Mouse (Mus musculus) left cerebral cortex, adult 8-10 months (tissue): ENCODE data around the gene Srd5a3. TPM values are rescaled to one million over a fixed set of nuclear protein-coding genes. Genes with fewer than 3 reads are reported as not detected.

Experiments used
- DNase-seq, 2 experiments: peaks; one replicate each; pipeline ENCODE4 v3.0.0; 2022; ENCODE audit warnings: low spot score in 2 of 2
- total RNA-seq, 4 experiments: library from RNA; stranded (reverse); gene quantifications; 2 replicates each; pipeline ENCODE4 v1.2.4; 2022

Srd5a3 gene
- total RNA-seq, 4 experiments from 2014 or later = 20.0 to 24.5 (median 20.5) TPM

DNA sequence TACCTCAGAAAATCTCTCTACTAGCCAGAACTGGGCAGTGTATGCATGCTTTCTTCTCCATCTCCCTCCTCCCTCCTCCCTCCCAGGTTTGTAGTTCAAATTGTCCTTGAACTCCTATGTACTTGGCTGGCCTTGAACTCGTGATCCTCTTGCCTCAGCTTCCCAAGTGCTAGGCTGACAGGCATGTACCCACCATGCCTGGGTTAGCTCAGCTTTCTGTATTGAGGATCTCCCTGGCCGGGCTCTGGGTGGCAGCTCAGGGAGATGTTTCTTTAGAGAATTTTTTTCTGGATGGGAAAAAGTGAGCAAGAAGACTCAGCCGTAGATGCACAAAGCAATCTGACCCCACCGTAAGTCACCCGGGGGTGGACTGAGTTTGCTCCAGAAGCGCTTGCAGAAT is 12.9 kb downstream of the Srd5a3 start:
- DNase-seq = no peak

DNA sequence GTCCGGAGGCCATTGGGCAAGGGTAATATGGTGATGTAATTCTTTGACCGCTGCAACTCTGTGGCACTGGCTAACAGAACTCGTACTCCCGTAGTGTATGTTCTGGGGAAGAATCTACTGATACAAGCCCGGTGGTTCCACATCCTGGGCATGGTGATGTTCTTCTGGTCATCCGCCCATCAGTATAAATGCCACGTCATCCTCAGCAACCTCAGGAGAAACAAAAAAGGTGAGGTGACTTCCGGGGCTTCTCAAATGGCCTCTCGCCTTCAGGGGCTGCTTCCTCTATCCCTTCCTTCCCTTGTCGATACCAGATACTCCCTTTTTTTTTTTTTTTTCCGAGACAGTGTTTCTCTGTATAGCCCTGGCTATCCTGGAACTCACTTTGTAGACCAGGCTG is 13.4 kb downstream of the Srd5a3 start:
- no peak for DNase-seq

DNA sequence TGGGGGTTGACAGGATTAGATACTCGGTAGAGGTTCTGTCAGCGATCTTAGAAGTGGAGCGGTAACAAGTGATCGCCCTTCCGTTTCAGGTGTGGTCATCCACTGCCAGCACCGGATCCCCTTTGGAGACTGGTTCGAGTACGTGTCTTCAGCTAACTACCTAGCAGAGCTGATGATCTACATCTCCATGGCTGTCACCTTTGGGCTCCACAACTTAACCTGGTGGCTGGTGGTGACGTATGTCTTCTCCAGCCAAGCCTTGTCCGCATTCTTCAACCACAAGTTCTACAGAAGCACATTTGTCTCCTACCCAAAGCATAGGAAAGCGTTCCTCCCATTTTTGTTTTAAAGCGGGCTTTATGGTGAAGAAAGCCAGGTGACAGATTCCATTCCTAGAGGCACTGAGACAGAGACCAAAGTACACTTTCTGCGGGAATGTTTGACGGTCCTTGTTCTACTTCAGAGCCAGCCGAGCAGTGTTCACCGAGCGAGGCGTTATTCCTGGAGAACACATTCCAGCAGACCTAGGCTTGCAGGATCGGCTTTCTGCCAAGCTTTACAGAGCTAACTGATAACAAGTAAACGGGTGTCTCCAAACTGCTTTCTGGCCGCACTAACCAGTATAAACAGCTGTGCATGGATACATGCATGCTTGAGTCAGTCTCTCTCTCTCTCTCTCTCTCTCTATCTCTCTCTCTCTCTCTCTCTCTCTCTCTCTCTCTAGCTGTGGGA is 14.5 kb downstream of the Srd5a3 start:
- no peak for DNase-seq

DNA sequence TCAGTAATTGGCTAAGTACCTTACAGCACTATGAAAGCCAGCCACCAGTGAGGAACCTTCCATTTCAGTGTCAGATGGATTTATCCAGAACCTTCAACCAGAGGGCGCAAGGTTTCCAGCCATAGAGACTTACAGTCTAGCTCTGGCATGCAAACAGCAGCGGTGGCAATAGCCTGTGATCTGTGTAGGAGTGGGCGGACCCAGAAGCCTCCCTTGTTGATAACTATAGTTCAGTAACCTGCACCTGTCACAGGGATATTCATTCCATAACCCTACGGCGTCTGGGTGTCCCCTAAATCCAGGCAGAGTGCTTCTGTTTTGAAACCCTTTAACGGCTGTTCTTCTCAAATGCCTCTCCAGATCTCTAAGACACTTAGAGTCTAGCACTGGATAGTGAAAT is 19.5 kb downstream of the Srd5a3 start:
- no peak for DNase-seq

DNA sequence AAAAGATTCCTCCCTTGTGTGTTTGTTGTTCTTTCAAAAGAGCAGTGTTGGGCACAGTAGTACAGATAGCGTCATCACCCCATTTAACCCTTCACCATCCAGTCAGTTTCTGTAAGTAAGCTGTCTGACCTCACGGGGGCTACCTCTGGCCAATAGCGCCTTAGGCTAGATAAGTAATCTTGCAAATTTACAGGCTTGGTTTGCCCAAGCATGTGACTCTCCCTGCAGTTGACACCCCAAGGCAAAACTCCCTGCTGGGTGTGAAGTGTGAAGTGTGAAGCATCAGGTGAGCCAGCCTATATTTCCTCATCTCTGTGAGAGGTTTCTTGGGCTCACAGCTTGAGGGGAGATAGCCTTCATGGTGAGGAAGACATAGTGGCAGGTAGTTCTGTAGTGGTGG is 20.0 kb downstream of the Srd5a3 start:
- no peak for DNase-seq

DNA sequence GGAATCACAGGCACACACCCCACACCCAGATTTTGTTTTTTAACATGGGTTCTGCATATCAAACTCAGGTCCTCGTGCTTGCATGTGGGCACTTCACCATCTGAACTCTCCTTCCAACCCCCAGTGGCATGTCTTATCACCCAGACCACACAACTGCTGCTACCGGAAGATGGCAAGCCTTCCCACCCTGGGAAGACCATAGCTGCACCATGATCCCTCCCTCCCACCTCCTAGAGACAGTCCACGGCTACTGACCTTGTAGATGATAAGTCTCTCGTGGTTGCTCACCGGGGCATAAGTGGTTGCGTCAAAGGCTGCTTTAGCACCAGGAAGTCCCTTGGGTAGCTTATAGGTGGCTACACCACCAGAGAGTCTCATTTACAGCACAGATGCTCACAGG is 21.4 kb downstream of the Srd5a3 start:
- no peak for DNase-seq

DNA sequence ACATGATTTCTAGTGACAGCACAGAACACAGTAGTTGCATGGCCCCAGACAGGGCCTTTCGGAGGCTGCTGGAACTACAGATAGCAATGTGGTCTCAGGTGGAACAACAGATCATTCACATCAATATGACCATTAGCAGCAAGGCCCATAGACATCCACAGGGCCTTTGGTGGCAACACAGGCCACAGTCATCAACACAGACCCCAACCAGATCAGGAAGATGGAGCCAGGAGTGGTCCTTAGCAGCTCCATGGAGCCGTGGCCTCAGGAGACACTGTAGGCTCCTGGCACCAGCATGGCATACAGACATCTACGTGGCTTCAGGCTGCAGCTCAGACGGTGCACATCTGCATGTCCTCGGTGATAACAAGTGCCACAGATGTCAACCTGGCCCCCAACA is 22.9 kb downstream of the Srd5a3 start:
- DNase-seq = no peak

DNA sequence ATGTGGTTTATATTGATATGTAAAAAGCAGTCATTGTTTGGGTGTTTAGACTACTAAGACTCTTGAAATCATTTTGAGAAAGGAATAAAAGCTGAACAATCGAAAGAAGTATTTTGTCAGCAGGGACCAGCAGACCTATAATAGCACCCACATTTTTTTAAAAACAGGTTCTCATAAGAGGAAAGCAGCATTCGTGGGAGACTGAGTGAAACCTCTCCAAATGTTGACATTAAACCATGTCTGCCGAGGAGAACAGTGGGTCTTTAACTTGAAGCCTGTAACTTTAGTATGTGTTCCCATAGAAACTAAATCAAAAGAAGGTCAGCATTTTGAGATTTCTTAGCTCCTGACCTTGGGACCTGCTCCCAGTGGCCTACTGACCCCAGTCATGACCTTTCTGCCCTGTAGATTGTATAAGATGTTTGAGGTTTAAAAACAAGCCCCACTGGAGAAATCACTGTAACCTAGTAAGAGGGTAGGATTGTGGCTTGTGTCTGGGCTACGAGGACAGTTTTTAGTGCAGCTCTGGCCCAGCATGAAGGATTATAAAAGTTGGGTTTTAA is 23.8 kb downstream of the Srd5a3 start:
- no peak for DNase-seq

DNA sequence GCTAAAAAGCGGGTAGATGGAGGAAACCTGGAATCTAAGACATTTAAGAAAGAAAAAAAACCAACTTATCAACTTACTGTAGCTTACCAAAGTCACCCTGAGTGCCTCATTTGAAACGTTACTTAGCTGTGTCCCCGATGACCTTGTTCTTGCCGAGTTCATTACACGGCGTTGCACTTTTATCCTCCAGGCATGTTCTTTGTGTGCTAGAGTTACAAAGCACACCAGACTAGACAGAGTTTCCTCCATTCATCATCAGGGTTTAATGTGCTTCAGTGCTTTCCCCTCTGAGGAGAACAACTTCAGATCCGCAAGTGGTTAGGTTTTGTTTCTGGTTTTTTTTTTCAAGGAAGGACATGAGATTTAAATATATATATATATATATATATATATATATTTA is 24.8 kb downstream of the Srd5a3 start:
- DNase-seq = no peak

DNA sequence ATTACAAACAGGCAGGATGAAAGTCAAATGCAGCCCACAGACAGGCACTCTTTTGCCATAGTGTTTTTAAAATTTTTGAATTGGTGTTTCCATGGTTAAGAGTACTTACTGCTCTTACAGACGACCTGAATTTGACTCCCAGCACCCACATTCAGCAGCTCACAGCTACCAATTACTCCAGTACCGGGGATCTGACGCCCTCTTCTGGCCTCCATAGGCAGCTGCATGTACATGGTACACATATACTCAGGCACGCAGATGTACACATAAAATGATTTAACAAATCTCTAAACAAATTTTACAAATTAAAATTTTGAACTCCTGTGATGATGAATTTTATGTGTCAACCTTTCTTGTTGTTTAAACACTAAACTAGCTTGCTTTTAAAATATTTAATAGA is 30.5 kb downstream of the Srd5a3 start:
- DNase-seq = no peak

DNA sequence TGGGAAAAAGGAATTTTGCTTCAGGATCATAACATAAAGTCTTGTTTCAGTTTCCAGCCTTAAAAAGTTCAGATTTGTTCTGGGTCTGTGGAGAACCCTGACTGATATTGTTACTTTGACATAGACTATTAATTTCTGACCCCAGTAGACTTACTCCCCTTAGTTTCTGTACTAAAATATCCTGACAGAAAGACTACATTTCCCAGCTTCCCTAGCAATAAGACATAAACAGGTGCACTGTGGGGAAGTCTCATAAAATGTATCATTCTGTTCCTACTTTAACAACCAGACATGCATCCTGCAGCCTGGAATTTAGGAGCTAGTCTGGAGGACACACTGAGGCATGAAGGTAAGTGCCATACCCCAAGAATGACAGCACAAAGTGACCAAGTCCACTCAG is 31.0 kb downstream of the Srd5a3 start:
- no peak for DNase-seq

DNA sequence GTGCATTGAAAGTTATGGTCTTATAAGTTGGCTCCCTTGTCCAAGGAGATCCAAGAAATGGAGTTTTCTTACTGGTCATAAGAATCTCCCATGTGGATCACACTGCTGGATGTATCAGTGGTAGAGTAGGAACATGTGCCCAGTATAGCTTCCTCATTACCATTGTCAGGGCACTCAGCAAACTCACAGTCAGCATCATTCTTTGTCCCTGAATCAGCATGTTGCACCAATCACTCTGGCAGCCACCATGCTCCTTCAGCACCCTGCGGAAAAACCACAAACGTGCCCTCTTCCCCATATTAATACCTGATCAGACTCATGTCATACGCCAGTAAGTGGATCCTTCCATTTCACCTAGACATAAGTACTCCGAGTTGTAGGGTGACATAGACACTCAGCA is 35.0 kb downstream of the Srd5a3 start:
- DNase-seq = no peak

DNA sequence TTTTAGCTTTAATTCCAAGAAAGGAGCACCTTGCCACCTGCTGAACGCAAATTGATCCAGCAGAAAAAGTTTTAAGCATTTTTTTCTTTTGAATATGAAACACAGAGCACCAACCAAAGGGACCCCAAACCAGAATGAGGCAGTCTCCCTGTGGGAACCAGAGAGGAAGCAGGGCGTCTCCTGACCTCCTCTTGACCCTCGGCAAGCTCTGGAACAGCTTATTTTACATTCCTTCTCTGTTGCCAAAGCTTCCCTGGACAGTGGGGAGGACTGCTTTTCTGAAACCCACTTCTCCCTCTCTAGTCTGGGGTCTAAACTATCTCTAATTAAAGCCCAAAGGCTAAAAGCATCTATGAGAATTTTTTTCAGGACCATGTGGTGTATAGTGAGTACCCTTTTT is 36.3 kb downstream of the Srd5a3 start:
- no peak for DNase-seq

DNA sequence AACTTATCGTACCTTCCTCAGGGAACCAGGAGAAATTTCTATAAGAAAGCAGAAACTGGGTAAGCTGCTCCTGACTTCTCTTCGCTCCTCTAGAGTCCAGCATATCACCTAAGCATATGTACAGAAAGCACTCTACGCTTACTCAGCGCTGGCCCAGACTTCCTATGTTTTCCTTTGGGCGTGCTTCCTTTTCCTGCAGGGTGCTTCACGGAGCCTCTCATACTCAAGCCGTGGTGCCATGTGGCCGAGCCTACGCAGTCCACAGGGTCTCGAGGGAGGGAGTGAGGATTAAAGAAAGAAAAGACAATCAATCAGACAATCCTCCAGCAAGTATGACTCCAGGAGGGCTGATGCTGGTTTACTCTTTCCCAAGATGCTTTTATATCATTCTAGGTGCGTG is 36.8 kb downstream of the Srd5a3 start:
- DNase-seq = no peak

DNA sequence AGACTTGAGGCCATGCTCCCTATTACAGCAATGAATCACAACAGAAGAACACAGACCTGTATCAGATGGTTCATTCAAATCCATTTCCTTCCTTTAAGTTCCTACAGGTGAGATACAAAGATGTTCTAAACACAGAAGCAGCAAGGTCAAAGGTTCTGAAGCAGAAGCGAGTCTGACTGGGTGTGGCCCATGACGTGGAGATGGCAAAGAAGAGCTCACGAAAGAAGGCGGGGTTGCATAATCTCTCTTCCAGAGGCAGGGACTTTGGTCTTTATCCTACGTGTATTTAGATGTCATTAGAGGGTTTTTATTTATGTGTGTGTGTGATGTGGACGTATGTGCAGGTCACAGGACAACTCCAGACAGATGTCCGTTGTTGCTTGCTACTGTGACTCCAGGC is 37.6 kb downstream of the Srd5a3 start:
- DNase-seq = no peak

DNA sequence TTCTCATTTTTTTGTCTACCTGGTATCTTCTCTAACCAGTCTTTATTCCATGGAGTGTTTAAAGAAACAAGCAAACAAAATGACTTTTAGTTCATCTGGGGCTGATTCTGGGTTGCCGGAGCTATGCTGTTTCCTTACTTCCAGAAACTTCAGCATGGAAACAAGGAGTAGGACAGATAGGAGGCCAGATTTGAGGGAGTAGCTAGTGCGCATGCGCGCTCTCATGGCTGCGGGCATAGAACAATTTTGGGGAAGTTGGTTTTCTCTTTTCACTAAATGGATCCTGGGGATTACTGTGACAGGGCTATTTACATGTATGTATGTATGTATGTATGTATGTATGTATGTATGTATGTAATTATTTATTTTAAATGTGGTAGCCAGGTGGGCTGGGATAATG is 39.1 kb downstream of the Srd5a3 start:
- no peak for DNase-seq

DNA sequence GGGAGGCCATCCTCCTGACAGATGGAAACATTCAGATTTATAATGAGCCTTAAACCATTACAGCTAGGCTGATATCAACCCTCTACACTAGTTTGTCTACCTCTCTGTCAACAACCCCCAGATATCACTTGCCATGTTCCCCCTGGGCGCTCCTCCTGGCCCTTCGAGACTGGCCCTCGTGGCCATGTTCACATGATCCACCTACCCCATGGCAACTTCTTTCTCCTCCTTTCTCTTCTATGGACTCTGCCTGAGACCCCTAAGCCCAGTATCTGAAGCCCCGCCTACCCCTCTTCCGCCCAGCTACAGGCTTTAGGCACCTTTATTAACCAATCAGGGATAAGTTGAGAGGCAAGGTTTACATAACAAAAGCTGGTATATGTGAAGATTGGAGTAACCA is 39.7 kb downstream of the Srd5a3 start:
- no peak for DNase-seq

DNA sequence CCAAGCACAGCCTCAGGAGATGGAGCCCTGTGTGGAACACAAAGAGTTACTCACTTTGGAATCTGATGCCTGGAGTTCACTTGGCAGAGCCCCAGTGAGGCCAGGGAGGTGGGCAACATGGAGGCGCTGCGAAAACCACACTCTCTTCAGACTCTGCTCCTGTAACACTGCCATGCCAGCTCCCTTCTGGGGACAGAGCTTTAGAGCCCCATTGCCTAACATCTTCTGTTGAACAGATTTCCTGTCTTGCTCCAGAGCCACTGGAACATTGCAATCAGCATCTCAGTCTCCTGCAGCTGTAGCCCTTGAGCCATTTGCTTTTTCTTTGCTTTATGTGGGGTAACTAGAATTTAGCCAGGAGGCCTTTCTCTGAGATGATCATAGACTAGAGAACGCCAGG is 42.3 kb downstream of the Srd5a3 start:
- DNase-seq = no peak

DNA sequence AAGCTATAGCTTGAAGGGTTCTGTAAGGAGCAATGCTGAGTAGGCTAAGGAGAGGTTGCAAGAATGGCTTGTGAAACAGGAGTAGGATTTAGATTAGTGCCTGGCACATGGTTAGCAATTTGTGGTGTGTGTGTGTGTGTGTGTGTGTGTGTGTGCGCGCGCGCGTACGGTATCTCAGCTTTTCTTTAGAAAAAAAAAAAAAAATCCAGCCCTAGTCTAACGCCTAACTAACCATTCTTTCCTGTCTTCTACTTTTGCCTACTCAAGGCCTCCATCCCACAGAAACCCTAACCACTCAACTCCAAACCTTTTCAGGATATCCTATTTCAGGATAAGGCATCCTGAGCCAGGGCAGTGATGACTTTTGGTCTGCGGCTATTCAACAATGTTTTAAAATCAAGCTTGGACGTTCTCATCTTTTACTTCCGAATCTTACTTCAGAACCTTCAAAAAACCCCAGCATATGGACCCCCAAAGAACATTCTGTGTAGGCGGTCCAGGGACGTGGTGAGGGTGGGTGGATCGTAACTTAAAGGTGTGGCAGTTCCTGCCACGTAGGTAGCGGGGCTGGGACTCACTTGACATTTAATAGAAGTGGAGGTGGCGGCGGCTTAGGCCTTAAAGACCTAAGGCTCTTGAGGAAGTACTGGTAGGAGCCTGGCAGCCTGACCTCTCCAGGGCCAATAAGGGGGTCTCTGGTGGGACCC is 43.1 kb downstream of the Srd5a3 start:
- no peak for DNase-seq

DNA sequence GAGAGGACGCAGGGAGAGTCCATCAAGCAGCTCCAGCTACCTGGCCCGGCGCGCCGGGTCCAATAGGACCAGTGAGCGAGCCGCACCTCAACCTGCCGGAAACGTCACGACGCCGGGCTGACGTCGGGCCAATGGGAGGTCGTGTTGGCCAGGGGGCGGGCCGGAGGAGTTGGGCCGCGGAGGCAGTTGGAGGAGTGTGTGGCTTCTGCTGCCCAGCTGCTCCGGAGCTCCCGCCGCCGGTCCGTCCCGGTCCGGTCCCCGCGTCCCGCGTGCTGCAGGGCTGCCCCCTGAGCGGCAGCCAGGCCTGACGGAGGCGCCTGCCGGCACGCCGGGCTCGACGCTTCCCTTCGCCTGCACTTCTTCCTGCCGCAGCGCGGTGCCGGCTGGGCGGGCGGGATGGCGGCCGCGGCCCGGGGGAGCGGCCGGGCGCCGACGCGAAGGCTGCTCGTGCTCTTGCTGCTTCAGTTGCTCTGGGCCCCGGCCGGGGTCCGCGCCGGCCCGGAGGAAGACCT is 43.7 kb downstream of the Srd5a3 start, which contains the start of gene Tmem165:
Gene Tmem165 (plus strand): TSS at position 131 of the 512 bp plus-strand sequence.
- peak; percentile 79 to 93 for DNase-seq

DNA sequence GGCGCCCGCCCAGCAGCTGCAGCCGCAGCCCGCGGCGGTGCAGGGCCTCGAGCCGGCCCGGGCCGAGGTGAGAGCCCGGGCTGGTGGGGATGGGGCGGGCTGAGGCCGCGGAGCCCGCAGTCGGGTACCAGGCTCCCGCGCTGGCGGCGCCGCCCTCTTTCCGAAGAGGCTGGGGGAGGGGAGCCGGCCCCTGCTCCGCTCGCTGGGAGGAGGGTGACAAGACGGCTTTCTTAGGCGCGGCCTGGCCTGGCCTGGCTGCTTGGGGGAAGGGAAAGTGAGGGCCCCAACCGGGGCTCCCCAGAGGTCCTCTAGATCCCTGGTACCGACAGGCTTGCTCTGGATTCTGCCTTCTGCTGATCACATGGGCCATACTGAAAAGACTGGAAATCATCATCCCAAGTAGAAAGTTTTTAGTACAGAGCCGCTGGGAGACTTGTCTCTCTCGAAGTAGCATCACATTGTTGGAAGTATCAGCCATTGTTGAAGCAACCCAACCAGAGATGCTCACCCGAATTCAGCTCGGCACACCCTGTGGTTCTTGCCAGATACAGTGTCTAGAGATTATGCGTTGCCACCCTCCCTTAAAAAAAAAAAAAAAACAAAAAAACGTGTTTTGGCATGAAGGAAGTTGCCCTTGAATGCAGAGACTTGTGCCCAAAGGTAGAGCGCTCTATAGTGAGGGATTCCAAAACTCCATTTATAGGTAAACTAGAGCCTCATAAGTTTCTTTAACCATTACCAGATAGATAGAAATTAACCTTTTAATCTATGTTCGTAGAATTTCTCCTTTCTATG is 44.4 kb downstream of the Srd5a3 start:
- peak; percentile 21 to 28 for DNase-seq

DNA sequence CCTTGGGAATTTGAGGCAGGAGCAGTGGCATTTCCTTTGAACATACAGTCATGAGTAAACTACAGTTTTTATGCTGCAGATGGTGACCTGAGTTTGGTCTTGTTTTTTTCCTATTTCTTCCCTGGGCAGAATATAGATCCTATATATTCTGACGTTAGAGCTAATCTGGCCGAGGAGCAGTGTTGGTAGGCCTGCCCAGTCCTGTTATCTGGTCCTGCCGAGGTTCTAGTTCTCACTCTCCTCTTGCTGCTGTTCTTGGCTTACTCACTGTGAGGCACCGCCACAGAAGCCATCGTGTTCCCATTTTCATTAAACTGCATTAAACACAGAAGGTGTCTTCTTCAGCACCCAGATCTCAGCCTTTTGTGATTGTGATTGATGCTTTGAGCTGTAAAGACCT is 47.8 kb downstream of the Srd5a3 start:
- DNase-seq = no peak
